Mouse (Mus musculus): ENCODE data around the gene Card14. TPM values are rescaled to one million over a fixed set of nuclear protein-coding genes. Genes with fewer than 3 reads are reported as not detected.
A peak's percentile ranks its signal among the peaks of the same experiment; 100 is the strongest.

The Card14 gene
- total RNA-seq, 2 experiments from 2014 or later: not detected

- ATAC-seq (replicated peaks; ENCODE audit: low FRiP score, poor library complexity, severe bottlenecking): peak; percentile 81
Observed at GRCm38 (mm10) chr11:119392001-119392614, 84.5 kb downstream of the Card14 start.

- ATAC-seq (replicated peaks; ENCODE audit: low FRiP score, poor library complexity, severe bottlenecking): peak; percentile 62
Observed at GRCm38 (mm10) chr11:119392800-119393482, 85.4 kb downstream of the Card14 start, which contains the start of gene Rnf213. Gene Rnf213 (plus strand): TSS chr11:119393100.

GRCm38 (mm10) chr11:119393483-119393804, 85.9 kb downstream of the Card14 start:
- peak; percentile 27 for ATAC-seq (replicated peaks; ENCODE audit: low FRiP score, poor library complexity, severe bottlenecking)

GRCm38 (mm10) chr11:119394210-119394609, 86.6 kb downstream of the Card14 start:
- no peak for ATAC-seq (replicated peaks; ENCODE audit: low FRiP score, poor library complexity, severe bottlenecking)

Other genes with a start within 250 kb of the Card14 start
- 4.8 and 7.7 TPM in 2 replicates for gene Cbx4, start 221.5 kb upstream of the Card14 start, total RNA-seq (2015; ENCODE audit: low replicate concordance)
- 4.3 and 9.4 TPM in 2 replicates for gene Cbx4, start 221.5 kb upstream of the Card14 start, total RNA-seq (2017; ENCODE audit: low replicate concordance)
- gene Tbc1d16, start 79.3 kb upstream of the Card14 start, total RNA-seq (2015; ENCODE audit: low replicate concordance): 0.38 TPM in 1 of 2 replicates, not detected in the other
- 0.09 and 0.42 TPM in 2 replicates for gene Tbc1d16, start 79.3 kb upstream of the Card14 start, total RNA-seq (2017; ENCODE audit: low replicate concordance)
- gene Ccdc40, start 79.2 kb upstream of the Card14 start, total RNA-seq (2015; ENCODE audit: low replicate concordance): not detected in 2 replicates
- gene Ccdc40, start 79.2 kb upstream of the Card14 start, total RNA-seq (2017; ENCODE audit: low replicate concordance): 0.56 and 1.5 TPM in 2 replicates
- gene Gaa, start 39.9 kb upstream of the Card14 start, total RNA-seq (2015; ENCODE audit: low replicate concordance): 4.6 and 10.6 TPM in 2 replicates
- 5.5 and 7.1 TPM in 2 replicates for gene Gaa, start 39.9 kb upstream of the Card14 start, total RNA-seq (2017; ENCODE audit: low replicate concordance)
- 71.5 and 81.1 TPM in 2 replicates for gene Eif4a3, start 7.7 kb upstream of the Card14 start, total RNA-seq (2015; ENCODE audit: low replicate concordance)
- 44.6 and 45.7 TPM in 2 replicates for gene Eif4a3, start 7.7 kb upstream of the Card14 start, total RNA-seq (2017; ENCODE audit: low replicate concordance)
- 0.77 and 4.2 TPM in 2 replicates for gene Sgsh, start 47.8 kb downstream of the Card14 start, total RNA-seq (2015; ENCODE audit: low replicate concordance)
- 1.5 and 3.2 TPM in 2 replicates for gene Sgsh, start 47.8 kb downstream of the Card14 start, total RNA-seq (2017; ENCODE audit: low replicate concordance)
- gene Slc26a11, start 47.8 kb downstream of the Card14 start, total RNA-seq (2015; ENCODE audit: low replicate concordance): not detected in 2 replicates
- 0.70 TPM in 1 of 2 replicates, not detected in the other for gene Slc26a11, start 47.8 kb downstream of the Card14 start, total RNA-seq (2017; ENCODE audit: low replicate concordance)
- gene Rnf213, start 85.3 kb downstream of the Card14 start, total RNA-seq (2015; ENCODE audit: low replicate concordance): 90.7 and 93.4 TPM in 2 replicates
- 77.5 and 79.4 TPM in 2 replicates for gene Rnf213, start 85.3 kb downstream of the Card14 start, total RNA-seq (2017; ENCODE audit: low replicate concordance)
- 2.9 and 3.1 TPM in 2 replicates for gene Endov, start 183.6 kb downstream of the Card14 start, total RNA-seq (2015; ENCODE audit: low replicate concordance)
- 3.8 and 4.8 TPM in 2 replicates for gene Endov, start 183.6 kb downstream of the Card14 start, total RNA-seq (2017; ENCODE audit: low replicate concordance)
- gene Nptx1, start 240.0 kb downstream of the Card14 start, total RNA-seq (2015; ENCODE audit: low replicate concordance): not detected in 2 replicates
- not detected in 2 replicates for gene Nptx1, start 240.0 kb downstream of the Card14 start, total RNA-seq (2017; ENCODE audit: low replicate concordance)